Mouse (Mus musculus) mouse trophoblast stem cell (cell line): ENCODE measurements around the gene Olfr1029.
"Not testable (repeated sequence)": the region's sequence is repeated elsewhere in the genome, so short reads cannot be mapped to it uniquely, and the experiment has no call there.

Source experiments
- in situ Hi-C, 2 experiments: fragments of 300-500 bp; cut with MseI, MboI; formaldehyde crosslinking; loops; 2 replicates in 1 of 2; 3 replicates in 1 of 2; pipeline ENCODE4 v1.15.1; 2025

Gene Olfr1029

GRCm38 (mm10) chr2:85973595-85973994, at the start of gene Olfr1029:
TSS of gene Olfr1029 (plus strand) at chr2:85973895.
- in situ Hi-C loops: no loop called here

- in situ Hi-C loops: no loop called here
These were observed 23.6 kb upstream of the Olfr1029 start, which contains the start of gene Olfr1028 for GRCm38 (mm10) chr2:85950137-85950536. TSS of gene Olfr1028 (plus strand) at chr2:85950437.

- in situ Hi-C loops: no loop called here
These were observed 5.3 kb downstream of the Olfr1029 start, which contains the start of gene Olfr1030 for GRCm38 (mm10) chr2:85978976-85979375. TSS of gene Olfr1030 (plus strand) at chr2:85979276.

- in situ Hi-C loops: no loop called here
These were observed 16.3 kb downstream of the Olfr1029 start, which contains the start of gene Olfr1031 for GRCm38 (mm10) chr2:85990004-85990403. TSS of gene Olfr1031 (plus strand) at chr2:85990304.

GRCm38 (mm10) chr2:86005240-86005639, 31.5 kb downstream of the Olfr1029 start, which contains the start of gene Olfr1032:
TSS of gene Olfr1032 (plus strand) at chr2:86005540.
- in situ Hi-C loops: no loop called here

- in situ Hi-C loops: not testable (repeated sequence)
These were observed 46.7 kb downstream of the Olfr1029 start, which contains the start of gene Olfr1033 for GRCm38 (mm10) chr2:86020406-86020805. TSS of gene Olfr1033 (plus strand) at chr2:86020633.

GRCm38 (mm10) chr2:86021518-86021917, 47.8 kb downstream of the Olfr1029 start:
- in situ Hi-C loops: not testable (repeated sequence)
